Comparison of ENCODE assay signal across 17 mouse cellular contexts in the genomic region with DNA sequence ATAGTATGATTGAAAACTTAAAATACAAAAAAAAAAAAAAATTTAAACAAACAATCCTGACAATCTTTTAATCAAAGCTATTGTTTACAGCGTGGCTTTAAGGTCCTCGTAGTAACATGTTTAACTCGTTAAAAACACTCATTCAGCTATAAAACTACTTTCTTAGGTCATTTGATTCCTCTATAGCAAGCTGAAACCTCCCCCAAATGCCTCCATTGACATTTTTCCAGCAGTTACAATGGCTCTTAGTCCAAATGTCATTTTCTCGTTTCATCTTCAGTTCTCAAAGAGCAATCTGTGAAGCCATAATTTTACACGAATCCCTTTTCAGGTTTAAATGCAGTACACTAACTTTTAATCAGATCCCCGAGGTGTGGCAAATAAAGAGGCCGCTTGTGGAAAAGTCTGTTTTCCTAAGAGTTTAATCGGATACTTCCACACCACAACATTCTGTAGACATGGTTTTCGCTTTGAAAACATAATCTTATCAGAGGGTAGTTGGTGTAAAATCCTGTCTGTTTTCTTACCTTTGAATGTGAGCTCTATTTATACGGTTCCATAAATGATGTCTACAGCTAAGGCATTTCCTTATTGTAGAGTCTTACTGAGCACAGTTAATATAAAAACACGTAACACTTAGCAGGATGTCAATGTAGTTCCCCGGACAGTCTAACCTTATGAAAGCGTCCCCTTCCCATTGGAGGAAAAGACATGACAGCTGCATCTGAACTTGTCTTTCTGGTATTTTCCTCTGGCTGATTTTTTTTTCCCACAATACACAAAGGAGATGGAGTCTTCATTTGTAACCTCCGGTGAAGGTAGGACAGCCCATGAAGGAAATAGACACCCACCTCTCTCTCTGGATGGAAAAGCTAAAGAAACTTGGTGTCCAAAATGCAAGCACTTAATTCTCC.
DNase-seq lines count a peak whose midpoint lies in the region; ATAC-seq and TF ChIP-seq lines count a peak whose summit lies in the region.
"Had no signal": no experiment of that assay in that cellular context is flagged by ENCODE, and none has a peak within 500 bp of the region (broad histone marks: within the 10 kb centered on the region; RNA-seq: fewer than 3 reads in every experiment).

No protein-coding gene starts in this region.

- H3K27ac ChIP-seq in forebrain, embryonic 14.5 days (ENCODE audit: low read depth, low read length) = peak overlapping the region; percentile 41; the same call in 1 of the 2 replicates
- no peak overlapping the region for H3K27ac ChIP-seq in forebrain, embryonic 12.5 days
- peak overlapping the region; percentile 79 for H3K27ac ChIP-seq in kidney, postnatal 0 days
- 0 out of 2 replicates have a peak overlapping the region, but pooled peaks have one; percentile 2 for H3K27ac ChIP-seq in stomach, postnatal 0 days (replicated peaks)
- H3K27ac ChIP-seq: layer of hippocampus, adult 2 months; lung, embryonic 15.5 days had no signal

- WGBS in forebrain, embryonic 14.5 days = 44% methylated on average over 14 of the region's 14 CpGs
- 52% methylated on average over 14 of the region's 14 CpGs for WGBS in forebrain, embryonic 12.5 days
- 17% methylated on average over 14 of the region's 14 CpGs for WGBS in kidney, postnatal 0 days
- 48% methylated on average over 14 of the region's 14 CpGs for WGBS in stomach, postnatal 0 days

- no peak overlapping the region for H3K4me3 ChIP-seq in forebrain, embryonic 14.5 days (ENCODE audit: low read depth, low read length)
- no peak overlapping the region for H3K4me3 ChIP-seq in forebrain, embryonic 12.5 days (replicated peaks)
- peak overlapping the region; percentile 8; the same call in 1 of the 2 replicates for H3K4me3 ChIP-seq in kidney, postnatal 0 days (replicated peaks; ENCODE audit: low read depth, low read length)
- no peak overlapping the region for H3K4me3 ChIP-seq in stomach, postnatal 0 days (ENCODE audit: low read depth, low read length)
- H3K4me3 ChIP-seq: layer of hippocampus, adult 2 months; lung, embryonic 15.5 days; myocyte had no signal

- TF ChIP-seq CTCF in kidney, postnatal 0 days (IDR thresholded peaks at IDR 0.05; ENCODE audit: low read depth) = no peak
- no peak for TF ChIP-seq CTCF in stomach, postnatal 0 days (IDR thresholded peaks at IDR 0.05; ENCODE audit: low read depth)

- TF ChIP-seq EP300 in stomach, postnatal 0 days (optimal IDR thresholded peaks at IDR 0.05) = no peak

- ATAC-seq in forebrain, embryonic 14.5 days = no peak
- no peak for ATAC-seq in forebrain, embryonic 12.5 days (ENCODE audit: low FRiP score)
- ATAC-seq in kidney, postnatal 0 days (replicated peaks; ENCODE audit: low FRiP score, low read depth) = no peak
- no peak for ATAC-seq in stomach, postnatal 0 days (ENCODE audit: low FRiP score, low TSS enrichment)

- no peak overlapping the region for H3K9ac ChIP-seq in forebrain, embryonic 14.5 days (ENCODE audit: low read length)
- no peak overlapping the region for H3K9ac ChIP-seq in forebrain, embryonic 12.5 days
- peak overlapping the region; percentile 9; the same call in 1 of the 2 replicates for H3K9ac ChIP-seq in kidney, postnatal 0 days (ENCODE audit: low read depth, low read length)
- H3K9ac ChIP-seq in stomach, postnatal 0 days (ENCODE audit: low read length) = no peak overlapping the region
- H3K9ac ChIP-seq: lung, embryonic 15.5 days had no signal

- peak overlapping the region; percentile 16; the same call in 1 of the 2 replicates for H3K4me2 ChIP-seq in forebrain, embryonic 14.5 days (ENCODE audit: low read length)
- H3K4me2 ChIP-seq in forebrain, embryonic 12.5 days = no peak overlapping the region
- H3K4me2 ChIP-seq in kidney, postnatal 0 days (ENCODE audit: low read length) = peak overlapping the region; percentile 23
- H3K4me2 ChIP-seq in stomach, postnatal 0 days (replicated peaks; ENCODE audit: low read depth) = peak overlapping the region; percentile 12; the same call in 1 of the 2 replicates

- H3K4me1 ChIP-seq in forebrain, embryonic 14.5 days (ENCODE audit: control insufficient read depth, insufficient read depth, low read length) = peaks cover 10% of the 10 kb centered on the region; the same call in 1 of the 2 replicates
- peaks cover 12% of the 10 kb centered on the region for H3K4me1 ChIP-seq in forebrain, embryonic 12.5 days
- H3K4me1 ChIP-seq in kidney, postnatal 0 days (replicated peaks; ENCODE audit: insufficient read depth, low read length) = peaks cover 6% of the 10 kb centered on the region
- H3K4me1 ChIP-seq in stomach, postnatal 0 days (replicated peaks; ENCODE audit: control insufficient read depth, insufficient read depth) = no peaks in the 10 kb centered on the region; the same call in 1 of the 2 replicates

- H3K36me3 ChIP-seq in forebrain, embryonic 14.5 days (ENCODE audit: control insufficient read depth, insufficient read depth, low read length) = no peaks in the 10 kb centered on the region
- no peaks in the 10 kb centered on the region for H3K36me3 ChIP-seq in forebrain, embryonic 12.5 days (replicated peaks)
- H3K36me3 ChIP-seq in kidney, postnatal 0 days (ENCODE audit: insufficient read depth, low read length) = no peaks in the 10 kb centered on the region
- H3K36me3 ChIP-seq in stomach, postnatal 0 days (ENCODE audit: control insufficient read depth, insufficient read depth, low read length) = no peaks in the 10 kb centered on the region
- H3K36me3 ChIP-seq: G1E; lung, embryonic 15.5 days had no signal

- no peaks in the 10 kb centered on the region for H3K27me3 ChIP-seq in forebrain, embryonic 14.5 days (replicated peaks; ENCODE audit: control insufficient read depth, insufficient read depth, low read length)
- peaks cover 4% of the 10 kb centered on the region; the same call in 1 of the 2 replicates for H3K27me3 ChIP-seq in forebrain, embryonic 12.5 days
- no peaks in the 10 kb centered on the region for H3K27me3 ChIP-seq in kidney, postnatal 0 days (ENCODE audit: insufficient read depth, low read length)
- H3K27me3 ChIP-seq in stomach, postnatal 0 days (ENCODE audit: control insufficient read depth, insufficient read depth, low read length) = no peaks in the 10 kb centered on the region
- H3K27me3 ChIP-seq: lung, embryonic 15.5 days had no signal

- H3K9me3 ChIP-seq in forebrain, embryonic 14.5 days (replicated peaks; ENCODE audit: control insufficient read depth, low read length) = no peaks in the 10 kb centered on the region
- no peaks in the 10 kb centered on the region for H3K9me3 ChIP-seq in forebrain, embryonic 12.5 days
- no peaks in the 10 kb centered on the region for H3K9me3 ChIP-seq in kidney, postnatal 0 days (replicated peaks; ENCODE audit: low read length)
- no peaks in the 10 kb centered on the region for H3K9me3 ChIP-seq in stomach, postnatal 0 days (ENCODE audit: control insufficient read depth, low read length)
- H3K9me3 ChIP-seq: G1E; lung, embryonic 15.5 days had no signal

- DNase-seq in forebrain, embryonic 14.5 days (ENCODE audit: low spot score) = no peak
- DNase-seq in kidney, adult 18-20 months = peak; percentile 11
- no peak for DNase-seq in kidney, postnatal 25 days
- DNase-seq in kidney, postnatal 0 days (ENCODE audit: low spot score) = peak; percentile 80
- no peak for DNase-seq in stomach, postnatal 0 days (ENCODE audit: low spot score)
- no peak for DNase-seq in frontal cortex, postnatal 36 days (ENCODE audit: low spot score in 2 of 2)
- DNase-seq in ovary, postnatal 36 days (ENCODE audit: low spot score) = no peak
- DNase-seq: cerebellum, postnatal 10 days; gastrocnemius, postnatal 36 days; heart, postnatal 36 days; spleen, adult 18-20 months; thymus, adult 18-20 months had no signal

Comparison
In these comparisons a context has a peak if more than half of its experiments do, and no peak if none do; other contexts are left out.
1. DNase-seq: peak in kidney, adult 18-20 months (single experiment) and kidney, postnatal 0 days (single experiment); none in forebrain, embryonic 14.5 days (single experiment), kidney, postnatal 25 days (0 of 2), stomach, postnatal 0 days (single experiment), frontal cortex, postnatal 36 days (0 of 2) and ovary, postnatal 36 days (single experiment).